Mouse (Mus musculus): ENCODE results near the gene Ttyh2.

Gene Ttyh2

GRCm38 (mm10) chr11:114675341-114675825 lies at the start of gene Ttyh2:
Gene Ttyh2, plus strand, starts transcription at chr11:114675431.
- in situ Hi-C loops (cut with MboI; ENCODE audit: low pct_unique_long_range_greater_than_20kb in 1 of 2, low sequenced_read_pairs in 2 of 2, unreplicated experiment in 1 of 2) = no loop called here

GRCm38 (mm10) chr11:114626071-114626690 lies 49.0 kb upstream of the Ttyh2 start:
- in situ Hi-C loops (cut with MboI; ENCODE audit: low pct_unique_long_range_greater_than_20kb in 1 of 2, low sequenced_read_pairs in 2 of 2, unreplicated experiment in 1 of 2) = loop anchor here in 1 of 2 experiments (25.0 kb wide), 2 partner anchors 389 to 764 kb away; no protein-coding TSS in a partner anchor

- in situ Hi-C loops (cut with MboI; ENCODE audit: low pct_unique_long_range_greater_than_20kb in 1 of 2, low sequenced_read_pairs in 2 of 2, unreplicated experiment in 1 of 2) = loop anchor here in 1 of 2 experiments (25.0 kb wide), 2 partner anchors 390 to 765 kb away; no protein-coding TSS in a partner anchor
These were observed 48.2 kb upstream of the Ttyh2 start for GRCm38 (mm10) chr11:114627036-114627435.

GRCm38 (mm10) chr11:114628032-114628431 lies 47.2 kb upstream of the Ttyh2 start:
- in situ Hi-C loops (cut with MboI; ENCODE audit: low pct_unique_long_range_greater_than_20kb in 1 of 2, low sequenced_read_pairs in 2 of 2, unreplicated experiment in 1 of 2) = loop anchor here in 1 of 2 experiments (25.0 kb wide), 2 partner anchors 391 to 766 kb away; no protein-coding TSS in a partner anchor

GRCm38 (mm10) chr11:114630044-114630443 lies 45.2 kb upstream of the Ttyh2 start:
- in situ Hi-C loops (cut with MboI; ENCODE audit: low pct_unique_long_range_greater_than_20kb in 1 of 2, low sequenced_read_pairs in 2 of 2, unreplicated experiment in 1 of 2) = loop anchor here (5.0 to 25.0 kb wide), 5 partner anchors 105 to 768 kb away; no protein-coding TSS in a partner anchor

GRCm38 (mm10) chr11:114632266-114632665 lies 43.0 kb upstream of the Ttyh2 start:
- in situ Hi-C loops (cut with MboI; ENCODE audit: low pct_unique_long_range_greater_than_20kb in 1 of 2, low sequenced_read_pairs in 2 of 2, unreplicated experiment in 1 of 2) = loop anchor here (5.0 to 25.0 kb wide), 5 partner anchors 107 to 770 kb away; no protein-coding TSS in a partner anchor

- in situ Hi-C loops (cut with MboI; ENCODE audit: low pct_unique_long_range_greater_than_20kb in 1 of 2, low sequenced_read_pairs in 2 of 2, unreplicated experiment in 1 of 2) = loop anchor here (10.0 to 25.0 kb wide), 4 partner anchors 111 to 774 kb away; no protein-coding TSS in a partner anchor
These were observed 38.9 kb upstream of the Ttyh2 start for GRCm38 (mm10) chr11:114636292-114636691.

GRCm38 (mm10) chr11:114636727-114637505 lies 38.3 kb upstream of the Ttyh2 start:
- in situ Hi-C loops (cut with MboI; ENCODE audit: low pct_unique_long_range_greater_than_20kb in 1 of 2, low sequenced_read_pairs in 2 of 2, unreplicated experiment in 1 of 2) = loop anchor here (10.0 to 25.0 kb wide), 4 partner anchors 112 to 775 kb away; no protein-coding TSS in a partner anchor

- in situ Hi-C loops (cut with MboI; ENCODE audit: low pct_unique_long_range_greater_than_20kb in 1 of 2, low sequenced_read_pairs in 2 of 2, unreplicated experiment in 1 of 2) = loop anchor here (10.0 to 25.0 kb wide), 4 partner anchors 114 to 776 kb away; no protein-coding TSS in a partner anchor
These were observed 36.5 kb upstream of the Ttyh2 start for GRCm38 (mm10) chr11:114638647-114639290.

GRCm38 (mm10) chr11:114639681-114640103 lies 35.5 kb upstream of the Ttyh2 start:
- in situ Hi-C loops (cut with MboI; ENCODE audit: low pct_unique_long_range_greater_than_20kb in 1 of 2, low sequenced_read_pairs in 2 of 2, unreplicated experiment in 1 of 2) = loop anchor here (10.0 to 25.0 kb wide), 4 partner anchors 115 to 777 kb away; no protein-coding TSS in a partner anchor

GRCm38 (mm10) chr11:114640658-114641057 lies 34.6 kb upstream of the Ttyh2 start:
- in situ Hi-C loops (cut with MboI; ENCODE audit: low pct_unique_long_range_greater_than_20kb in 1 of 2, low sequenced_read_pairs in 2 of 2, unreplicated experiment in 1 of 2) = loop anchor here in 1 of 2 experiments (25.0 kb wide), 2 partner anchors 403 to 778 kb away; no protein-coding TSS in a partner anchor

- in situ Hi-C loops (cut with MboI; ENCODE audit: low pct_unique_long_range_greater_than_20kb in 1 of 2, low sequenced_read_pairs in 2 of 2, unreplicated experiment in 1 of 2) = loop anchor here in 1 of 2 experiments (25.0 kb wide), 2 partner anchors 404 to 779 kb away; no protein-coding TSS in a partner anchor
These were observed 34.1 kb upstream of the Ttyh2 start for GRCm38 (mm10) chr11:114641136-114641535.

GRCm38 (mm10) chr11:114642184-114642583 lies 33.0 kb upstream of the Ttyh2 start:
- in situ Hi-C loops (cut with MboI; ENCODE audit: low pct_unique_long_range_greater_than_20kb in 1 of 2, low sequenced_read_pairs in 2 of 2, unreplicated experiment in 1 of 2) = loop anchor here in 1 of 2 experiments (25.0 kb wide), 2 partner anchors 405 to 780 kb away; no protein-coding TSS in a partner anchor

- in situ Hi-C loops (cut with MboI; ENCODE audit: low pct_unique_long_range_greater_than_20kb in 1 of 2, low sequenced_read_pairs in 2 of 2, unreplicated experiment in 1 of 2) = loop anchor here in 1 of 2 experiments (25.0 kb wide), 2 partner anchors 406 to 781 kb away; no protein-coding TSS in a partner anchor
These were observed 32.3 kb upstream of the Ttyh2 start for GRCm38 (mm10) chr11:114642926-114643325.

GRCm38 (mm10) chr11:114644122-114644521 lies 31.1 kb upstream of the Ttyh2 start:
- in situ Hi-C loops (cut with MboI; ENCODE audit: low pct_unique_long_range_greater_than_20kb in 1 of 2, low sequenced_read_pairs in 2 of 2, unreplicated experiment in 1 of 2) = loop anchor here in 1 of 2 experiments (25.0 kb wide), 2 partner anchors 407 to 782 kb away; no protein-coding TSS in a partner anchor

- in situ Hi-C loops (cut with MboI; ENCODE audit: low pct_unique_long_range_greater_than_20kb in 1 of 2, low sequenced_read_pairs in 2 of 2, unreplicated experiment in 1 of 2) = loop anchor here in 1 of 2 experiments (25.0 kb wide), 2 partner anchors 412 to 787 kb away; no protein-coding TSS in a partner anchor
These were observed 25.7 kb upstream of the Ttyh2 start for GRCm38 (mm10) chr11:114649510-114649909.

GRCm38 (mm10) chr11:114652531-114652930 lies 22.7 kb upstream of the Ttyh2 start:
- in situ Hi-C loops (cut with MboI; ENCODE audit: low pct_unique_long_range_greater_than_20kb in 1 of 2, low sequenced_read_pairs in 2 of 2, unreplicated experiment in 1 of 2) = no loop called here

GRCm38 (mm10) chr11:114653664-114654063 lies 21.6 kb upstream of the Ttyh2 start:
- in situ Hi-C loops (cut with MboI; ENCODE audit: low pct_unique_long_range_greater_than_20kb in 1 of 2, low sequenced_read_pairs in 2 of 2, unreplicated experiment in 1 of 2) = no loop called here
